Mouse (Mus musculus): ENCODE measurements at regions not wholly inside any gene's neighbourhood (a gene's known extent, or its start where the extent isn't known, plus 50 kb on each side); places are given as distances from the start of the nearest gene placed in this dataset.

GRCm38 (mm10) chr19:37769376-37769775 is 71.8 kb downstream of the Cyp26a1 start:
- TF ChIP-seq CTCF (IDR thresholded peaks at IDR 0.05; ENCODE audit: insufficient read depth, low read length) (no peak), POLR2A (IDR thresholded peaks at IDR 0.05; ENCODE audit: borderline replicate concordance, extremely low read depth, low read depth, low read length) (no peak)
